ENCODE assay signal across 8 mouse cellular contexts in genomic region chr7:19664455-19664954, GRCm38 (mm10). TPM values are rescaled to one million over a fixed set of nuclear protein-coding genes. Genes with fewer than 3 reads are reported as not detected.
DNase-seq lines count a peak whose midpoint lies in the region; ATAC-seq and TF ChIP-seq lines count a peak whose summit lies in the region.

No protein-coding gene starts in this region.

- no peak for TF ChIP-seq POLR2A in cerebellum, adult 2 months (IDR thresholded peaks at IDR 0.05; ENCODE audit: borderline replicate concordance, insufficient read depth, low read length)
- no peak for TF ChIP-seq POLR2A in testis, adult 2 months (IDR thresholded peaks at IDR 0.05; ENCODE audit: control insufficient read depth, low read depth, low read length)

- TF ChIP-seq CTCF in cerebellum, adult 2 months (IDR thresholded peaks at IDR 0.05; ENCODE audit: borderline replicate concordance, insufficient read depth, low read depth, low read length): no peak
- TF ChIP-seq CTCF in testis, adult 2 months (IDR thresholded peaks at IDR 0.05; ENCODE audit: control insufficient read depth, insufficient read depth, insufficient replicate concordance, low read depth, low read length): no peak
- TF ChIP-seq CTCF in stomach, postnatal 0 days (IDR thresholded peaks at IDR 0.05; ENCODE audit: low read depth): no peak

- peak overlapping the region; percentile 93 for H3K4me2 ChIP-seq in limb, embryonic 13.5 days (replicated peaks)
- peak overlapping the region; percentile 92 for H3K4me2 ChIP-seq in stomach, postnatal 0 days (replicated peaks; ENCODE audit: low read depth)

- no peak for DNase-seq in cerebellum, adult 2 months
- no peak for DNase-seq in cerebellum, postnatal 36 days
- no peak for DNase-seq in testis, postnatal 14 days (ENCODE audit: low spot score)
- DNase-seq in stomach, postnatal 0 days (ENCODE audit: low spot score): no peak
- no peak for DNase-seq in spleen, adult 18-20 months
- DNase-seq in layer of hippocampus, adult 9-10 months (ENCODE audit: low spot score): no peak

- WGBS in cerebellum, adult 2 months: under 1% methylated on average over 37 of the region's 37 CpGs
- WGBS in limb, embryonic 13.5 days: under 1% methylated on average over 37 of the region's 37 CpGs
- under 1% methylated on average over 36 of the region's 37 CpGs for WGBS in stomach, postnatal 0 days

- no peak for TF ChIP-seq EP300 in stomach, postnatal 0 days (optimal IDR thresholded peaks at IDR 0.05)

- no peaks in the 10 kb centered on the region for H3K27me3 ChIP-seq in cerebellum, adult 2 months (ENCODE audit: control insufficient read depth, insufficient read depth, low read length)
- no peaks in the 10 kb centered on the region for H3K27me3 ChIP-seq in testis, adult 2 months (ENCODE audit: control insufficient read depth, insufficient read depth, low read length)
- no peaks in the 10 kb centered on the region for H3K27me3 ChIP-seq in limb, embryonic 13.5 days
- H3K27me3 ChIP-seq in stomach, postnatal 0 days (ENCODE audit: control insufficient read depth, insufficient read depth, low read length): no peaks in the 10 kb centered on the region

- peak overlapping the region; percentile 86 for H3K4me3 ChIP-seq in cerebellum, adult 2 months (replicated peaks; ENCODE audit: insufficient read depth, low read depth, low read length)
- H3K4me3 ChIP-seq in testis, adult 2 months (ENCODE audit: control insufficient read depth, low read depth, low read length): peak overlapping the region; percentile 92
- H3K4me3 ChIP-seq in limb, embryonic 13.5 days: peak overlapping the region; percentile 100
- H3K4me3 ChIP-seq in stomach, postnatal 0 days (ENCODE audit: low read depth, low read length): peak overlapping the region; percentile 99

- no peaks in the 10 kb centered on the region for H3K9me3 ChIP-seq in limb, embryonic 13.5 days
- H3K9me3 ChIP-seq in stomach, postnatal 0 days (ENCODE audit: control insufficient read depth, low read length): no peaks in the 10 kb centered on the region

- peak overlapping the region; percentile 100 for H3K9ac ChIP-seq in limb, embryonic 13.5 days
- peak overlapping the region; percentile 99 for H3K9ac ChIP-seq in stomach, postnatal 0 days (ENCODE audit: low read length)

- H3K36me3 ChIP-seq in testis, adult 2 months (ENCODE audit: control insufficient read depth, insufficient read depth, low read length): no peaks in the 10 kb centered on the region
- peaks cover 19% of the 10 kb centered on the region for H3K36me3 ChIP-seq in limb, embryonic 13.5 days
- H3K36me3 ChIP-seq in stomach, postnatal 0 days (ENCODE audit: control insufficient read depth, insufficient read depth, low read length): no peaks in the 10 kb centered on the region

- peaks cover 12% of the 10 kb centered on the region; the same call in 1 of the 2 replicates for H3K4me1 ChIP-seq in cerebellum, adult 2 months (ENCODE audit: control insufficient read depth, insufficient read depth, low read length)
- H3K4me1 ChIP-seq in testis, adult 2 months (ENCODE audit: control insufficient read depth, insufficient read depth, low read length): peaks cover 12% of the 10 kb centered on the region
- H3K4me1 ChIP-seq in limb, embryonic 13.5 days: peaks cover 24% of the 10 kb centered on the region
- H3K4me1 ChIP-seq in stomach, postnatal 0 days (replicated peaks; ENCODE audit: control insufficient read depth, insufficient read depth): peaks cover 6% of the 10 kb centered on the region; the same call in 1 of the 2 replicates

- ATAC-seq in limb, embryonic 13.5 days (ENCODE audit: low FRiP score, low read depth): peak; percentile 38
- ATAC-seq in stomach, postnatal 0 days (ENCODE audit: low FRiP score, low TSS enrichment): no peak; the same call in 1 of the 2 replicates

- 0 out of 2 replicates have a peak overlapping the region, but pooled peaks have one; percentile 18 for H3K27ac ChIP-seq in cerebellum, adult 2 months (ENCODE audit: insufficient read depth, low read length)
- H3K27ac ChIP-seq in testis, adult 2 months (ENCODE audit: control insufficient read depth, insufficient read depth, low read depth, low read length): peak overlapping the region; percentile 73
- H3K27ac ChIP-seq in limb, embryonic 13.5 days: peak overlapping the region; percentile 58; the same call in 1 of the 2 replicates
- H3K27ac ChIP-seq in stomach, postnatal 0 days (replicated peaks): peak overlapping the region; percentile 93

RNA-seq across cellular contexts. Expression of gene Clptm1, which starts 0.3 kb away (rescaled TPM):
- polyA plus RNA-seq in cerebellum, adult 2 months (2012; rRNA removed): 158 and 159 TPM in 2 replicates
- polyA plus RNA-seq in testis, adult 2 months (2012; rRNA removed): 81.1 and 85.6 TPM in 2 replicates
- 75.9 and 77.4 TPM in 2 replicates for polyA plus RNA-seq in limb, embryonic 13.5 days (2015; fragmentation: Nextera tagmentation; extraction: Ambion mirVana)
- polyA plus RNA-seq in stomach, postnatal 0 days (2015; fragmentation: Nextera tagmentation; extraction: Ambion mirVana): 55.0 and 65.1 TPM in 2 replicates

RNA-seq across cellular contexts. Expression of gene Apoc2, which starts 13.2 kb away (rescaled TPM):
- not detected in 2 replicates for polyA plus RNA-seq in cerebellum, adult 2 months (2012; rRNA removed)
- polyA plus RNA-seq in testis, adult 2 months (2012; rRNA removed): 0.38 and 0.47 TPM in 2 replicates
- 1.1 and 1.7 TPM in 2 replicates for polyA plus RNA-seq in limb, embryonic 13.5 days (2015; fragmentation: Nextera tagmentation; extraction: Ambion mirVana)
- 8.7 and 10.7 TPM in 2 replicates for polyA plus RNA-seq in stomach, postnatal 0 days (2015; fragmentation: Nextera tagmentation; extraction: Ambion mirVana)

RNA-seq across cellular contexts. Expression of gene Gm44805, which starts 16.7 kb away (rescaled TPM):
- polyA plus RNA-seq in cerebellum, adult 2 months (2012; rRNA removed): not detected in 2 replicates
- polyA plus RNA-seq in testis, adult 2 months (2012; rRNA removed): not detected in 2 replicates
- polyA plus RNA-seq in limb, embryonic 13.5 days (2015; fragmentation: Nextera tagmentation; extraction: Ambion mirVana): 0.64 TPM in 1 of 2 replicates, not detected in the other
- not detected in 2 replicates for polyA plus RNA-seq in stomach, postnatal 0 days (2015; fragmentation: Nextera tagmentation; extraction: Ambion mirVana)

RNA-seq across cellular contexts. Expression of gene Apoc4, which starts 16.8 kb away (rescaled TPM):
- polyA plus RNA-seq in cerebellum, adult 2 months (2012; rRNA removed): not detected in 2 replicates
- not detected in 2 replicates for polyA plus RNA-seq in testis, adult 2 months (2012; rRNA removed)
- not detected in 2 replicates for polyA plus RNA-seq in limb, embryonic 13.5 days (2015; fragmentation: Nextera tagmentation; extraction: Ambion mirVana)
- polyA plus RNA-seq in stomach, postnatal 0 days (2015; fragmentation: Nextera tagmentation; extraction: Ambion mirVana): 2.8 and 6.1 TPM in 2 replicates

RNA-seq across cellular contexts. Expression of gene Apoc1, which starts 28.0 kb away (rescaled TPM):
- polyA plus RNA-seq in cerebellum, adult 2 months (2012; rRNA removed): 5.1 and 6.6 TPM in 2 replicates
- 17.3 and 21.1 TPM in 2 replicates for polyA plus RNA-seq in testis, adult 2 months (2012; rRNA removed)
- polyA plus RNA-seq in limb, embryonic 13.5 days (2015; fragmentation: Nextera tagmentation; extraction: Ambion mirVana): 8.9 and 10.3 TPM in 2 replicates
- 79.6 and 88.4 TPM in 2 replicates for polyA plus RNA-seq in stomach, postnatal 0 days (2015; fragmentation: Nextera tagmentation; extraction: Ambion mirVana)

Comparison
In these comparisons a context has a peak if more than half of its experiments do, and no peak if none do; other contexts are left out.
1. H3K27ac ChIP-seq: peak in every context shown above with its lines; median percentile 93 in stomach, postnatal 0 days; 73 in testis, adult 2 months; 58 in limb, embryonic 13.5 days; 18 in cerebellum, adult 2 months.